Mouse (Mus musculus) large intestine, adult 2 months (tissue): ENCODE results near the gene Reg4. TPM values are rescaled to one million over a fixed set of nuclear protein-coding genes. Genes with fewer than 3 reads are reported as not detected.
A peak's percentile ranks its signal among the peaks of the same experiment; 100 is the strongest.

Experiments used
- DNase-seq: peaks from one replicate; pipeline ENCODE4 v3.0.0-alpha.2; 2012; ENCODE audit warnings: low read depth, low spot score
- WGBS: fragments of 180-500 bp; shearing (Covaris S2); methylation state at CpG from one replicate; pipeline ENCODE4 v1.1.7; 2018; 5-methylcytosine and 5-hydroxymethylcytosine counted together
- polyA plus RNA-seq: library from polyadenylated mRNA; depleted of rRNA; stranded (reverse); fragments of >200 nt; gene quantifications from 2 replicates; pipeline ENCODE4 v1.2.3, GENCODE M21; 2012; rRNA removed

Gene Reg4
- 80.7 and 85.3 TPM in 2 replicates for polyA plus RNA-seq

DNA sequence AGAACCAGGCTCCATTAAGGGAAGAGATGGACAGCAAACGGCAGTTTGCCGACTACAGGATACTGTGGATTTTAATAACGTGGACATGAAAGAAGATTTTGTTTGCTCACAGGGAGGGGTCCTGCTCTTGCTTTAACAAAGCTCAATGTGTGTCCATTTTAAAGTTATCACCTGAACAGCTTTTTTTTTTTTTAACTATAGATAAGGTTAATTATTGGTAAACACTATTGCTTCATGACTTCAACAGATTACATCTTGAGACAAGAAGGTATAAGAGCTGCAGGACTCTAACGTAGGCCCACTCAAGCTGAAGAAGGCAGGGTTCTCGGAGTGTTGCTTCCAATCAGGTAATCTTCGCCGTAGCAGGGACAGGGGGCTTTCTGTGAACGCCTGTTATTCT, at the start of gene Reg4:
Gene Reg4 (plus strand): TSS at position 301 of the 400 bp plus-strand sequence.
- no peak for DNase-seq
- 48% methylated on average over 8 of the region's 8 CpGs for WGBS

- no peak for DNase-seq
- WGBS, result 49% methylated on average over 4 of the region's 4 CpGs
Observed at GRCm38 (mm10) chr3:98178340-98178739, 43.6 kb upstream of the Reg4 start.

GRCm38 (mm10) chr3:98180805-98181204, 41.2 kb upstream of the Reg4 start:
- 22% methylated on average over 7 of the region's 7 CpGs for WGBS
- DNase-seq, result peak; percentile 29

DNA sequence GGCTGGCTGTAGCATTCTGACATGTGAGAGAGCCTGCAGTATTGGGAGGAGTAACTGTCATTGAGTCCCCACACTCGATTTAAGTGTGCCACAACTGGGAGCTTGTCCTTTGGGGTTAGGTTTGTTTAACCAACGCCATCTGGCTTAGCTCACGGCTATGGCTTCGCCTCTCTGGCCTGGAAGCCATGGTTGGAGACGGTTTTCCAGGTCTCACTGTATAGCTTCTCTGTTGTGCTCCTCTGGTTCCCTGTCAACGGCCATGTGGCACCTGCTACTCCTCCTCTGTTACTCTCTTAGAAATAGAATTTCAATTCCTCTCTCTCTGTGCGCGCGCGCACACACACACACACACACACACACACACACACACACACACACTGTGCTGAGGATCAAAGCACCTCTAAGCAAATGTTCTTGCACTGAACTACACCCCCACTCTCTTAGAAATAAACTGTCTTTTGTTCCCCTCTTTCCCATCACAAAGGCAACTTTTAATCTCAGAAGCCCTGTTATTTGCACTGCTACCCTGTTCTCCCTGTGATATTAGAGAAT, 36.7 kb upstream of the Reg4 start:
- no peak for DNase-seq
- 69% methylated on average over 10 of the region's 10 CpGs for WGBS

DNA sequence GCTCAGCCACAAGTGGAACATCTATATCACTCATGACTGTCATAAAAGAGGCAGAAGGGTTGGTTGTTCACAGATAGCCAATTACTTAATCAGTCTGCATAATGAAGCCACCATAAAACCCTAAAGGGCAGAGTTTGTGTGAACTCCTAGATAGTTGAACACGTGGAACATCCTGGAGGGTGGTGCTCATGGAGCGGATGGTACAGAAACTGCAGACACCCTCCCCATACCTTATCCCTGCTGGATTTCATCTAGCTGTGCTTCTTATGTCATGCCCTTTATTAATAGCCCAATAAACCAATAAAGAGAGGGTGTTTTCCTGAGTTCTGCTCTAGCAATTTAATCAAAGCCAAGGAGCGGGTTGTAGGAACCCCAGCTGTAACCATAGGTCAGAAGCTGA, 34.2 kb upstream of the Reg4 start:
- WGBS, result 62% methylated on average over 3 of the region's 3 CpGs
- DNase-seq, result no peak

- WGBS, result 21% methylated on average over 9 of the region's 9 CpGs
- no peak for DNase-seq
Observed at GRCm38 (mm10) chr3:98197711-98198532, 24.0 kb upstream of the Reg4 start.

DNA sequence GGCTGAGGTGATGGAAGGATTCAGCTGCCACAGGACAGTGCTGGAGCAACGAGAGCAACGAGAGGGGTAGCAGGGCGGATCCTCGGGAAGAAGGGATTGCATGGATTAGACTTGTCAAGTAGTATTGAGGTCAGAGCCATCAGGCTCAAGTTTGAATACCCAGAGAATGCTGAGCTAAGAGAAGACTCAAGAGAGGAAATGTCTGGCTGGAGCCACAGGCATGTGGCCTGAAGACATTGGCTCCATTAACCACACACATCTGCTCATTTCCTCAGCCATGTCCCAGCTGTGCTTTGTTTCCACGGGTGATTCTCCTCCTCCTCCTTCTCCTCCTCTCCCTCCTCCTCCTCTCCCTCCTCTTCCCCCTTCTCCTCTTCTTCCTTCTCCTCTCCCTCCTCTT, 22.2 kb upstream of the Reg4 start:
- no peak for DNase-seq
- WGBS, result 68% methylated on average over 5 of the region's 5 CpGs

DNA sequence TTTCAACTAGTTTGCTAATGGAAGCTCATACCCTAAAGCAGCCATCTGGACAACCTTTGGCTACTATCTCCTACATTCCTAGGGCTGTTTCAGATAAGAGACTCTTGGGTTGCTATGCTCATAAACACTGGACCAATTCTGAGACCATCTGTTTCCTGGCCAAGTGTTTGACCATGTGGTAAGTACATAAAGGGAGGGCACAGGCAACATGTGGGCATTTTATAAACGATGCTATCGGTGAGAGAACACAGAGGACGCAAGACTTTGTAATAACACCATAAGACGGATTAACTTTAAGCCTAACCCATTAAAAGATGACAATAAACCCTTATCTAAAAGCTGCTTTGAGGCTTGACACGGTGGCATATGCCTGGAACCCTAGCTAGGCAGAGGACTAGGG, 18.7 kb upstream of the Reg4 start:
- 46% methylated on average over 5 of the region's 5 CpGs for WGBS
- DNase-seq, result no peak

- WGBS, result 28% methylated on average over 3 of the region's 3 CpGs
- no peak for DNase-seq
Observed at GRCm38 (mm10) chr3:98206977-98207376, 15.0 kb upstream of the Reg4 start.

DNA sequence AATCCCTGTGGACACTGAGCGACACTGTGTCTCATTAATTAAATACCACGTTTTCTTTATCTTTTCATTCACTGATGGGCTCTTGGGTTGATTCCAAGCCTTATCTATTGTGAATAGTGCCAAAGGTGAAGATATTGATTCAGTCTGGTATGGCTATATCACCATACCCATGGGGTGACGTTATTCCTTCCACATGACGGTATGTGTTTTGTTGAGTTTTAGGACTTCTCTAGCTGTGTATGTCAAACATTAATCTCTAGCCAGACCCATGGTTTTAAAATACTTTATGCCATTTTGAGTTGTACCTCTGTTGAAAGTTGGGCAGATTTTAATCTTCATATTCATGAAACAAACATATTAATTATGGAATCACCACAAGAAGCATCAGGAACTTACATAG, 12.8 kb upstream of the Reg4 start:
- 81% methylated on average over 4 of the region's 4 CpGs for WGBS
- DNase-seq, result no peak

GRCm38 (mm10) chr3:98210860-98211259, 11.1 kb upstream of the Reg4 start:
- 57% methylated on average over 10 of the region's 10 CpGs for WGBS
- DNase-seq, result no peak

DNA sequence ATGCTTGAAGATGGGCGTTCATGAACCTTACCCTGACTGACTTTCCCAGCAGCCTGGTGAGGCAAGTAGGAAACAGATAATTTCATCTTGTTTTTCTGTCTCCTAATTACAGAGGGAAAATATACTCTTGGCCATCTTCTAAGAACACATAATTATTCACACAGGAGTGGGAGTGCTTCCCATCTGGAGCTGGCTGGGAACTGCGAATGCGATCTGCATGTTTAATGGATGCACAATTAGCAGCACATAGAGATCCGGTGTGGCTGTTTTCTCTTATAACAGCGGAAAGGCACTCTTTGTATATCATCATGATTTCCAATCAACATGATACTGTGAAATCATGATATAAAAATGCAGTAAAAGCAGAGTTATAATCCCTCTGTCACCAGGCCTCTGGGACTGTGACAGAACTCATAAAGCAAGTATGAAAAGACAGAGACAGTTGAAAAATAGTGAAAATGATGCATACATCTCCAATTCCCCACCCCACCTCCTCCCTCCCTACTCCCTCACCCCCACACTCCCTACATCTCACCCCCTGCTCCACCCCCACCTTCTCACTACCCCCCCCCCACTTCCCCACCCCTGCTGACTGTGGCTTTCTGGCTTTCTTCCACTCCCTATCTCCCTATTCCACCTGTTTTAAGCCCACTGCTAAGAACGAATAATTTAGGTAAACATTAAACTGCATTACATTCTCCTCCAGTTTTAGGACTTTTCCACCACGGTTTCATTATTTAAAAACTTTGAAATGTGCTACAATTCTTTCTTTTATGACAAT, 10.5 kb upstream of the Reg4 start:
- 58% methylated on average over 7 of the region's 7 CpGs for WGBS
- DNase-seq, result no peak

DNA sequence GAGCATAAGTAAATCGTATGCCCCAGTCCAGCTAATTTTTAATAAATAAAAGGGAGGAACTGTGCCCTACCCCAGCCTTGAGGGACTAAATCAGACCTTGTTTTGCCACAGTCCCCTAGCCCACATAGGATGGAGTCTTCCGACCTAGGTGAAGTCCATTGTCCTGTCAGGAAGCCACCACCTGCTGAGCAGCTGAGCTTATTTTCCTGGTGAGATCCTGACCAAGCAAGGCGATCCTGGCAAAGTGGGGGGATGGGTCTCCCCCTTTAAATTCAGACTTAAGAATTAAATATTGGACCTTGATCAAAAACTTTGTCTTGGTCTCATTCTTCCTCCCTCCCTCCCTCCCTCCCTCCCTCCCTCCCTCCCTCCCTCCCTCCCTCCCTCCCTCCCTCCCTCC, 5.7 kb upstream of the Reg4 start:
- WGBS, result 83% methylated on average over 3 of the region's 3 CpGs

DNA sequence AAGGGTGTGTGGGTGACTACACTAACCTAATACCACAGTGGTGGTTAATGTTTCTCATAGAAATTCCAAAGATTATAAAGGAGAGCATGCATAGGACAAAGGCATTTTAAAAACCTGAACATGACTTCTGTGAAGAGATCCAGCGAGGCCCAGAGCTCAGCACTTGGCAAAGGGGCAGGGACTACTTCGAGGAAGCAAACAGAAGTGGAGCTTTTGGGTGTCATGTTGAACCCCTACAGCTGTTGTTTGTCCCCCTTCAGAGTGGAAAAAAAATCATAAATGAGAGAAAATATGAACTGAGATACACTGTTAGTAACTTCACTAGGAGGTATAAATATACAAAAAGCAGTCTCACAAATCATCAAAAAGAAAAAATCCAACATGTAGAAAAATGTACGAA, 1.3 kb downstream of the Reg4 start:
- 66% methylated on average over 3 of the region's 3 CpGs for WGBS
- no peak for DNase-seq

More for the DNA sequence above, 5.7 kb upstream of the Reg4 start:
- no peak for DNase-seq

GRCm38 (mm10) chr3:98223783-98224580, 2.0 kb downstream of the Reg4 start:
- DNase-seq, result no peak
- 22% methylated on average over 9 of the region's 9 CpGs for WGBS

- WGBS, result 83% methylated on average over 7 of the region's 7 CpGs
- no peak for DNase-seq
Observed at GRCm38 (mm10) chr3:98224975-98225374, 3.0 kb downstream of the Reg4 start.

DNA sequence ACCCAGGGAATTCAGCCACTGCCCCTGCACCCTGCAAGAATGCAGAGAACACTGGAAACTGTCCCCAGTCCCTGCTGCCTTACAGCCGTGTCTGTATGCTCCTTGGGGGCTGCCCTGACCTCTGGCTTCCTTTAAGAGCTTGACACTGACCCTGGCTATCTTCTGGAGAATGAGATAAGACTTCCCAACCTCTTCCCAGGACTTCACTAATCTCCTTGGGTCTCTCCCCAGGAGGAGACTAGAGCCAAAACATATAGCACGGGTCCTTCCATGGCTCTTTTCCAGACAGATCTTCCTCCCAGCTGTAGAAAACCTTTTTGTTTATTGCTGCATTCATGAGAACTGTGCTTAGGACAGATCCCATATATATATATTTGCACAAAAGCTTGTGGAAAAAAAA, 3.8 kb downstream of the Reg4 start:
- DNase-seq, result no peak
- WGBS, result 39% methylated on average over 2 of the region's 2 CpGs

DNA sequence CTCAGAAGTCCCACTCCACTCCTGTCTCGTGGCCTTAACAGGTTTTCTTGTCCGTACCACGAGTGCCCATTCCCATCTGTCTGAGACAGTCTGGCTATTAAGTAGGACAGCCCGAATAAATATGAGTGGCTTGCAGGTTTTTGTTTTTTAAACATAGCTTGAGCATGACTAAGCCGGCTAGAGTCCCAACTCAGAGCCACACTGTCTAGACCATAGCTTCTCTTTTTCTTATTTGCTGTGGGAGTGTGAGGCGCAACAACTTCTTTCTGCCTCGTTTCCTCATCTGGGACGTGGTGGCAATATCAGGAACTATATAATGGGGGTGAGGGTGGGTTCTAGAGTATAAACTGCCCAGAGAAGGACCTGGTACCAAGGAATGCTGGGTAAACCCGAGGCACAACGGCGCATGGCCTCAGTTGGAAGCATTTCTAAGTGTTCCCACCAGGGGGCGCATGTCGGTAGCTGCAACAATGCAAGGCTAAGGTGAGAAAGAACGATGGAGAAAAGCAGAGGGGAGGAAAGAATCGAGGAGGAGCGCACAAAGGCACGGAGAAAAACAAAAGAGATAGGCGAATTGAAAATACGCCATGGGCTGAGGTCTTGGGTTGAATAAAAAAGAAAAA, 5.1 kb downstream of the Reg4 start:
- DNase-seq, result no peak
- 24% methylated on average over 19 of the region's 19 CpGs for WGBS

DNA sequence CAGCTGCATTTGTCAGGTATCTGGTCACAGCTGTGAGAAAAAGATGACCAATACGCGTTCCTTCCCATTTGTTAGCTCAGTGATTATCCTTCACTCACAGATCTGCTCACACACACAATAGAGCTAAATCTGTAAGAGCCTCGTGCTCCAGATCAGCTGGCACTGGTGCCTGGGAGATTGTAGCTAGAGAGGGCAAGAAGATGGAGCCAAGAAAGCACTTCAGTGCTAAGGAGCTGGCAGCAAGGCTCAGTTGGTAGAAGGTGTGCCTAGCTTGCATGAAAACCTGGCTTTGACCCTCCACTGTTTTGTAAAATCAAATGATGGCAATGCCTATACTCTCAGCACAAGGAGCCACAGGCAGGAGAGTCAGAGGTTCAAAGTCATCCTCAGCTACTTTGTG, 5.8 kb downstream of the Reg4 start:
- 67% methylated on average over 3 of the region's 3 CpGs for WGBS
- no peak for DNase-seq
